Mouse (Mus musculus) heart, embryonic 16.5 days (tissue): ENCODE results near the gene Rps6. TPM values are rescaled to one million over a fixed set of nuclear protein-coding genes. Genes with fewer than 3 reads are reported as not detected.

ENCODE experiments used
- ATAC-seq: fragments of 200-750 bp; cut with Nextera tagmentation; replicated peaks from 2 replicates; pipeline ENCODE4 v1.8.0; 2017; ENCODE audit warnings: moderate number of reproducible peaks; ENCODE audit not compliant: insufficient read depth, low FRiP score; ENCODE audit errors: extremely low read depth
- H3K27ac ChIP-seq: fragments of 300-500 bp; sonication (generic); 2 replicates; pipeline ENCODE4 v1.5.1; 2014; ENCODE audit warnings: mild to moderate bottlenecking, low read length, control low read depth, moderate library complexity
- H3K27me3 ChIP-seq: fragments of 300-500 bp; sonication (generic); 2 replicates; pipeline ENCODE4 v1.6.1; 2014; ENCODE audit warnings: low read length, mixed read lengths; ENCODE audit not compliant: control insufficient read depth, insufficient read depth
- H3K36me3 ChIP-seq: fragments of 300-500 bp; sonication (generic); 2 replicates; pipeline ENCODE4 v1.6.1; 2014; ENCODE audit not compliant: control insufficient read depth, insufficient read depth
- H3K4me1 ChIP-seq: fragments of 300-500 bp; sonication (generic); 2 replicates; pipeline ENCODE4 v1.6.1; 2014; ENCODE audit warnings: low read length, mixed read lengths; ENCODE audit not compliant: control insufficient read depth, insufficient read depth
- H3K4me2 ChIP-seq: fragments of 300-500 bp; sonication (generic); 2 replicates; pipeline ENCODE4 v1.6.1; 2014; ENCODE audit warnings: low read depth, mild to moderate bottlenecking, control low read depth, low read length
- H3K4me3 ChIP-seq: fragments of 300-500 bp; sonication (generic); 2 replicates; pipeline ENCODE4 v1.5.1; 2014; ENCODE audit warnings: mild to moderate bottlenecking, control low read depth, low read length
- H3K9ac ChIP-seq: fragments of 300-500 bp; sonication (generic); 2 replicates; pipeline ENCODE4 v1.6.1; 2014; ENCODE audit warnings: low read length, control low read depth
- H3K9me3 ChIP-seq: fragments of 300-500 bp; sonication (generic); replicated peaks from 2 replicates; pipeline ENCODE4 v1.6.1; 2016; ENCODE audit warnings: low read length; ENCODE audit not compliant: control insufficient read depth
- WGBS: fragments of 180-500 bp; shearing (Covaris S2); extraction: QIAGEN DNeasy Blood & Tissue Kit; methylation state at CpG from one replicate; pipeline ENCODE4 v1.1.7; 2014; 5-methylcytosine and 5-hydroxymethylcytosine counted together
- polyA plus RNA-seq: library from polyadenylated mRNA; unstranded; fragments of >200 nt; fragmentation: Nextera tagmentation; extraction: Ambion mirVana; gene quantifications from 2 replicates; pipeline ENCODE4 v1.2.1, GENCODE M21; 2015

The Rps6 gene
- 394 and 401 TPM in 2 replicates for polyA plus RNA-seq

- Histone ChIP-seq H3K36me3 (peaks cover 24% of the 10 kb centered on the region), H3K27me3 (no peaks in the 10 kb centered on the region), H3K9ac (peak within 1 kb of the TSS; percentile 93), H3K4me3 (peak within 1 kb of the TSS; percentile 76), H3K9me3 (no peaks in the 10 kb centered on the region), H3K4me1 (peaks cover 14% of the 10 kb centered on the region), H3K27ac (peak within 1 kb of the TSS; percentile 85), H3K4me2 (peak within 1 kb of the TSS; percentile 91)
- peak; percentile 98 for ATAC-seq
- under 1% methylated on average over 68 of the region's 68 CpGs for WGBS
These were observed at the start of gene Rps6 for GRCm38 (mm10) chr4:86857113-86858069. Rps6 (minus strand) TSS chr4:86857412.

DNA sequence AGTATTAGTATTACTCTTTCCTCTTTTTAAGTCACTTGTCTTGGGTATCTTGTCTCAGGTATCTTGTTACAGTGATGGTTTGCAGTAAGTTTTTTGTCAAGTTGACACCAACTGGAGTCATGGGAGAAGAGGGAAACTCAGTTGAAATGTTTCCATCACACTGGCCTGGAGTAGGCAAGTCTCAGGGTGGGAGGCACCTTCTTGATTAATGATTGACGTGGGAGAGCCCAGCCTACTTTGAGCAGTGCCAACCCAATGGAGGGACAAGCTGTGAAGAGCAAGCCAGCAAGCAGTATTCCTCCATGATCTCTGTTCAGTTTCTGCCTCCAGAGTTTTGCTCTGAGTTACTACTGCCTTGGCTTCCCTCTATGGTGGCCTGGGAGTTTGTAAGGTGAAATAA, 48.7 kb upstream of the Rps6 start:
- Histone ChIP-seq H3K4me3 (no peak overlapping the region), H3K27me3 (no peaks in the 10 kb centered on the region), H3K4me2 (no peak overlapping the region), H3K9ac (no peak overlapping the region), H3K9me3 (peaks cover 4% of the 10 kb centered on the region), H3K36me3 (0 out of 2 replicates have a peak, but pooled peaks cover 4% of the 10 kb centered on the region), H3K4me1 (no peaks in the 10 kb centered on the region), H3K27ac (no peak overlapping the region)
- WGBS: 84% methylated on average over 1 of the region's 1 CpGs
- ATAC-seq: no peak

- Histone ChIP-seq H3K9ac (no peak overlapping the region), H3K36me3 (0 out of 2 replicates have a peak, but pooled peaks cover 4% of the 10 kb centered on the region), H3K4me2 (no peak overlapping the region), H3K4me1 (no peaks in the 10 kb centered on the region), H3K9me3 (peaks cover 4% of the 10 kb centered on the region), H3K27ac (no peak overlapping the region), H3K27me3 (no peaks in the 10 kb centered on the region), H3K4me3 (no peak overlapping the region)
- no peak for ATAC-seq
- WGBS: 45% methylated on average over 3 of the region's 3 CpGs
These were observed 47.8 kb upstream of the Rps6 start for GRCm38 (mm10) chr4:86904969-86905368.

DNA sequence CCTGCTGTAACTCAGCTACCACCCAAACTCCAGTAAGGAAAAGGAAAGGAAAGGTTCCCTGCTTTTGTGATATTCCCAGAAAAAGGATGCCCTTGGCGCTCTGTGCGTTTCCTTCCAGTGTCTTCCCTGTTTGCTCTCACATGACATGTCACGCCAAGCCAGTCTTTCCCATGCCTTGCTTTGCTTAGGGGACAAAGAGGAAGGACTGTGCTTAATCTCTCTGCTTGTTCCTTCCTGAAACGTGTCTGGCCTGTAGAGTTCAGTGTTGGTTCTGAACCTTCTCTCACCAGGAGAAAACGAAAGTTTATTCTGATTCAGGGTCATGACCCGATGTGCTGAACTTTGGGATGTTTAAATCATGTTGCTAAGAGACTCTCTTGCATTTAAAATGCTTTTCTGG, 45.1 kb upstream of the Rps6 start:
- 54% methylated on average over 6 of the region's 6 CpGs for WGBS
- ATAC-seq: peak; percentile 54; the same call in 1 of the 2 replicates
- no peak overlapping the region for H3K4me2 ChIP-seq
- H3K4me1 ChIP-seq: no peaks in the 10 kb centered on the region; the same call in 1 of the 2 replicates
- H3K9ac ChIP-seq: no peak overlapping the region
- H3K27me3 ChIP-seq: no peaks in the 10 kb centered on the region
- peak overlapping the region; percentile 53; the same call in 1 of the 2 replicates for H3K27ac ChIP-seq
- H3K4me3 ChIP-seq: no peak overlapping the region
- H3K9me3 ChIP-seq: no peaks in the 10 kb centered on the region
- H3K36me3 ChIP-seq: no peaks in the 10 kb centered on the region

DNA sequence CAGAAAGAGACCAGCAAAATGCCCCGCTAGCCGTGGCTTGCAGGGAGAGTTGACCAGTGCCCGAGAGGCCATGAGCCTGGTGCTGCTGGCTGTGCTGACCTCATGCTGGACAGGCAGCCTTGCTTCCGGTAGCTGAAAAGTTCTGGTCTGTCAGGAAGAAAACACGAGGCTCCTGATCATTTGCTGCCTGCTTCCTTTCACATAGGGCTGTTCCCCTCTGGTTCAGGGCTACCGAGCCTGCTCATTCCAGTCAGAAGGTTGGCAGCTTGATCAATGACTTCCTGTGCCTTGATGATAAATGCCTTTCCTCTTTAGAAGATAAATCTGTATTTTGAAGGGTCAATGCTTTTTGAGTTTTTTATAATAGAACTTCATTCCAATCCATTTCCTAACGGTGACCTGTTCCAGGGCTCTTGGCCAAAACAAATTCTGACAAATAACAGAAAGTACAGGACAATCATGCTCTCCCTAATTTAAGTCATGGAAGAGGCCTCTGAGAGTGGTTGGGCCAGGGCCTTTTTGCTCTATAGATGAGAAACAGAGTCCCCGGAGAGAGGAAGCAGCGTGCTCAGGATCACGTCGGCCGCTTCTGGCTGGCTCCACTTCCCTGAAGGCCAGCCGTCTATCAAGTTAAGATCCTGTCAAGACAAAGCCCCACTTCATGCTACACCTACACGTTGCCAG, 41.7 kb upstream of the Rps6 start:
- 39% methylated on average over 14 of the region's 14 CpGs for WGBS
- no peaks in the 10 kb centered on the region for H3K9me3 ChIP-seq
- no peak overlapping the region for H3K9ac ChIP-seq
- H3K36me3 ChIP-seq: no peaks in the 10 kb centered on the region
- no peak overlapping the region for H3K4me3 ChIP-seq
- ATAC-seq: peak; percentile 80
- no peaks in the 10 kb centered on the region; the same call in 1 of the 2 replicates for H3K4me1 ChIP-seq
- no peak overlapping the region for H3K4me2 ChIP-seq
- H3K27me3 ChIP-seq: no peaks in the 10 kb centered on the region
- peak overlapping the region; percentile 85 for H3K27ac ChIP-seq

GRCm38 (mm10) chr4:86897411-86897810, 40.2 kb upstream of the Rps6 start:
- peak overlapping the region; percentile 52 for H3K27ac ChIP-seq
- H3K4me2 ChIP-seq: no peak overlapping the region
- 45% methylated on average over 7 of the region's 7 CpGs for WGBS
- no peak for ATAC-seq
- H3K4me3 ChIP-seq: no peak overlapping the region
- no peaks in the 10 kb centered on the region for H3K27me3 ChIP-seq
- H3K36me3 ChIP-seq: no peaks in the 10 kb centered on the region
- H3K4me1 ChIP-seq: no peaks in the 10 kb centered on the region; the same call in 1 of the 2 replicates
- no peaks in the 10 kb centered on the region for H3K9me3 ChIP-seq
- H3K9ac ChIP-seq: no peak overlapping the region

DNA sequence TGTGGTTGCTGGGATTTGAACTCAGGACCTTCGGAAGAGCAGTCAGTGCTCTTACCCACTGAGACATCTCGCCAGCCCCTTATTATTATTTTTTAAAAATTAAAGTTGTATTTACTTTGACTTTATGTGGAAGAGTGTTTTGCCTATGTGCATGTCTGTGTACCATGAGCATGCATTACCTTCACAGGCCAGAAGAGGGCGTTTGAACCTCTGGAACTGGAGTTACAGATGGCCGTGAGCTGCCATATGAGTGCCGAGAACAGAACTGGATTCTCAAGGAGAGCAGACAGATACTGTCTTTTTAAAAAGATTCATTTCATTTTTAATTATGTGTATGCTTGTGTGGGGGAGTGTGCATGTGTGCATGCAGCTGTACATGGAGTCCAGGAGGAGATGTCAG, 30.7 kb upstream of the Rps6 start:
- ATAC-seq: no peak
- no peaks in the 10 kb centered on the region for H3K27me3 ChIP-seq
- H3K9me3 ChIP-seq: no peaks in the 10 kb centered on the region
- H3K4me1 ChIP-seq: peaks cover 14% of the 10 kb centered on the region
- no peak overlapping the region for H3K4me2 ChIP-seq
- H3K9ac ChIP-seq: no peak overlapping the region
- H3K36me3 ChIP-seq: peaks cover 7% of the 10 kb centered on the region
- no peak overlapping the region for H3K27ac ChIP-seq
- WGBS: 75% methylated on average over 5 of the region's 5 CpGs
- no peak overlapping the region for H3K4me3 ChIP-seq

DNA sequence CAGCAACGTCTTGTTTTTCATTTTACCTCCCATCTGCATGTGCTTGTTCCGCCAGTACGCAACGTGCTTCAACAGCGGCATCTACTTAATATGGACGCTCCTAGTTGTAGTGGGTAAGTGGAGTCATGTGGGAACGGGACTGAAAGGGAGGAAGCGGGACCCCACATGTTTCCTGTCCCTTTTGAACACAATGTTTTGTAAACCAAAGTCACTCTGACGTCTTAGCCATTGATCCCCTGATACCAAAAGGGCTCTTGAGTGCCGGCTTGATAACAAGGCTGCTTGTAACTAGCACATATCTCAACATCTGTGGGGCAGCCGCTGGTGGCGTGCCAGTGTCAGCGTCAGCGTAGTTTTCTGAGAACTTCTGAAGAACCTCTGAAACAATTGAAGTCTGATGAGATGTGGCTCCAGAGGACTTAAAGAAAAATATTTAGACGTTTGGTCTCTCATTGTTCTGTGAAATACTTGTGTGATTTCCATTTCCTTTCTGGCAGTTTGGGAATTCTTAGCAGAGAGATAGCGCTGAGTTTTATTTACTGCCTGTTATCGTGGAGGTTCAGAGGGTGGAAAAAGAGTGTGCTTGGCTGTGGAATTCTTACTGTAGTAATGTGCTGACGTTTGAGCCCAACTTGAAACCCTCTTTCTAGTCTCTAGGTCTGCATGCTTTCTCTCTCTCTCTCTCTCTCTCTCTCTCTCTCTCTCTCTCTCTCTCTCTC, 29.1 kb upstream of the Rps6 start:
- Histone ChIP-seq H3K4me2 (peak overlapping the region; percentile 86), H3K4me3 (peak overlapping the region; percentile 59), H3K36me3 (peaks cover 7% of the 10 kb centered on the region), H3K9me3 (no peaks in the 10 kb centered on the region), H3K4me1 (peaks cover 14% of the 10 kb centered on the region), H3K27me3 (no peaks in the 10 kb centered on the region), H3K27ac (peak overlapping the region; percentile 88), H3K9ac (peak overlapping the region; percentile 69)
- 3% methylated on average over 18 of the region's 18 CpGs for WGBS
- ATAC-seq: peak; percentile 78
